Mouse (Mus musculus) hematopoietic stem cell, adult 5-6 weeks (primary cell): ENCODE measurements around the gene Zfp335. TPM values are rescaled to one million over a fixed set of nuclear protein-coding genes. Genes with fewer than 3 reads are reported as not detected.

Experiments used
- ATAC-seq, 2 experiments: fragments of 125-278 bp in 1 of 2; replicated peaks in 1 of 2; 2 replicates each; pipeline ENCODE4 v1.8.0; 2016 to 2017; ENCODE audit warnings: inconsistent platforms in 2 of 2, mild to moderate bottlenecking in 2 of 2, moderate number of reproducible peaks in 2 of 2, low read depth in 1 of 2, moderate TSS enrichment in 1 of 2; ENCODE audit not compliant: low FRiP score in 2 of 2, poor library complexity in 2 of 2, severe bottlenecking in 2 of 2, insufficient read depth in 1 of 2, low TSS enrichment in 1 of 2
- total RNA-seq: library from RNA; stranded (forward); fragments of 172-1452, 232-1000 nt; gene quantifications from 2 replicates; pipeline ENCODE4 v1.2.3, GENCODE M21; 2017

Gene Zfp335
- total RNA-seq, 1 experiment from 2014 or later: 6.6 TPM

GRCm38 (mm10) chr2:164908011-164908410 is 3.5 kb downstream of the Zfp335 start:
- ATAC-seq: no peak

GRCm38 (mm10) chr2:164907511-164907910 is 4.0 kb downstream of the Zfp335 start:
- ATAC-seq: no peak

- ATAC-seq: no peak
These were observed 5.5 kb downstream of the Zfp335 start for GRCm38 (mm10) chr2:164906071-164906470.

GRCm38 (mm10) chr2:164903496-164903895 is 8.1 kb downstream of the Zfp335 start:
- no peak for ATAC-seq

GRCm38 (mm10) chr2:164901380-164901779 is 10.2 kb downstream of the Zfp335 start:
- no peak for ATAC-seq

GRCm38 (mm10) chr2:164899723-164900459 is 11.7 kb downstream of the Zfp335 start:
- ATAC-seq: no peak

- no peak for ATAC-seq
These were observed 12.5 kb downstream of the Zfp335 start for GRCm38 (mm10) chr2:164899034-164899433.

GRCm38 (mm10) chr2:164898008-164898407 is 13.5 kb downstream of the Zfp335 start:
- no peak for ATAC-seq

GRCm38 (mm10) chr2:164895885-164896284 is 15.7 kb downstream of the Zfp335 start:
- ATAC-seq: no peak

- ATAC-seq: no peak
These were observed 16.9 kb downstream of the Zfp335 start for GRCm38 (mm10) chr2:164894644-164895043.

GRCm38 (mm10) chr2:164894048-164894447 is 17.5 kb downstream of the Zfp335 start:
- ATAC-seq: no peak

- no peak for ATAC-seq
These were observed 18.8 kb downstream of the Zfp335 start for GRCm38 (mm10) chr2:164892696-164893216.

GRCm38 (mm10) chr2:164891908-164892695 is 19.5 kb downstream of the Zfp335 start:
- no peak for ATAC-seq

GRCm38 (mm10) chr2:164891056-164891834 is 20.3 kb downstream of the Zfp335 start:
- no peak for ATAC-seq

- ATAC-seq: no peak
These were observed 21.0 kb downstream of the Zfp335 start for GRCm38 (mm10) chr2:164890411-164891049.

- no peak for ATAC-seq
These were observed 21.6 kb downstream of the Zfp335 start for GRCm38 (mm10) chr2:164889960-164890359.

GRCm38 (mm10) chr2:164888996-164889395 is 22.6 kb downstream of the Zfp335 start:
- ATAC-seq: no peak
